Mouse (Mus musculus) CH12.LX (cell line): ENCODE results near the gene Ccdc32. TPM values are rescaled to one million over a fixed set of nuclear protein-coding genes. Genes with fewer than 3 reads are reported as not detected.

Experiments
- DNase-seq: peaks from one replicate; pipeline ENCODE4 v3.0.0-alpha.2; 2013; ENCODE audit errors: extremely low read depth
- H3K27ac ChIP-seq: 2 replicates; pipeline ENCODE4 v1.5.1; 2012; ENCODE audit warnings: low read depth, mild to moderate bottlenecking, control low read depth, moderate library complexity; ENCODE audit not compliant: insufficient read depth
- H3K27me3 ChIP-seq: replicated peaks from 2 replicates; pipeline ENCODE3; 2012; ENCODE audit warnings: inconsistent platforms
- H3K36me3 ChIP-seq, 2 experiments: replicated peaks in 1 of 2; 2 replicates each; pipeline versions ENCODE3 to v1.6.1; 2012; ENCODE audit warnings: inconsistent platforms in 1 of 2, low read length in 1 of 2, mild to moderate bottlenecking in 1 of 2, mixed read lengths in 1 of 2, moderate library complexity in 1 of 2; ENCODE audit not compliant: control insufficient read depth in 1 of 2, insufficient read depth in 1 of 2
- H3K4me1 ChIP-seq, 2 experiments: 2 replicates each; pipeline ENCODE4 v1.6.1; 2012; ENCODE audit warnings: inconsistent platforms in 1 of 2, moderate library complexity in 1 of 2; ENCODE audit not compliant: insufficient read depth in 2 of 2, control insufficient read depth in 1 of 2
- H3K4me2 ChIP-seq: 2 replicates; pipeline ENCODE4 v1.6.1; 2012; ENCODE audit warnings: low read depth, mild to moderate bottlenecking, control low read depth; ENCODE audit not compliant: poor library complexity, insufficient read depth, severe bottlenecking
- H3K4me3 ChIP-seq, 3 experiments: fragments of 150-350 bp in 1 of 3; sonication (generic) in 1 of 3; replicated peaks in 1 of 3; 2 replicates each; pipeline versions ENCODE3 to v1.5.1; 2011 to 2012; ENCODE audit warnings: low read depth in 2 of 3, low read length in 2 of 3, mild to moderate bottlenecking in 2 of 3, moderate library complexity in 2 of 3, control low read depth in 1 of 3, improper control_type of control experiment in 1 of 3, inconsistent platforms in 1 of 3, mixed read lengths in 1 of 3; ENCODE audit not compliant: poor library complexity in 1 of 3
- H3K79me2 ChIP-seq: replicated peaks from 2 replicates; pipeline ENCODE4 v1.6.1; 2012; ENCODE audit warnings: mild to moderate bottlenecking, moderate library complexity; ENCODE audit not compliant: control insufficient read depth, poor library complexity, insufficient read depth, severe bottlenecking; ENCODE audit errors: extremely low read depth
- H3K9ac ChIP-seq: 2 replicates; pipeline ENCODE4 v1.6.1; 2012; ENCODE audit warnings: low read depth, mild to moderate bottlenecking, control low read depth, moderate library complexity; ENCODE audit not compliant: insufficient read depth
- H3K9me3 ChIP-seq: replicated peaks from 2 replicates; pipeline ENCODE3; 2012; ENCODE audit warnings: low read length, inconsistent platforms, mixed read lengths
- CHD2 ChIP-seq: IDR thresholded peaks from 2 replicates; pipeline ENCODE4 v1.6.1; 2011; ENCODE audit warnings: low read length, improper control_type of control experiment
- ELF1 ChIP-seq: IDR thresholded peaks from 2 replicates; pipeline ENCODE4 v1.6.1; 2014; ENCODE audit warnings: low read depth, mild to moderate bottlenecking, inconsistent platforms, low read length, improper control_type of control experiment
- EP300 ChIP-seq: IDR thresholded peaks from 2 replicates; pipeline ENCODE4 v1.6.1; 2011; ENCODE audit warnings: low read length, improper control_type of control experiment
- GABPA ChIP-seq: IDR thresholded peaks from 2 replicates; pipeline ENCODE4 v1.6.1; 2012; ENCODE audit warnings: low read depth, low read length, improper control_type of control experiment, inconsistent platforms; ENCODE audit not compliant: insufficient replicate concordance
- MAFK ChIP-seq: IDR thresholded peaks from 2 replicates; pipeline ENCODE4 v1.6.1; 2011; ENCODE audit warnings: low read length, improper control_type of control experiment; ENCODE audit not compliant: insufficient replicate concordance
- MAX ChIP-seq: IDR thresholded peaks from 2 replicates; pipeline ENCODE4 v1.6.1; 2011; ENCODE audit warnings: low read length, improper control_type of control experiment
- MAZ ChIP-seq: IDR thresholded peaks from 2 replicates; pipeline ENCODE4 v1.6.1; 2012; ENCODE audit warnings: low read depth, mild to moderate bottlenecking, inconsistent platforms, low read length, improper control_type of control experiment, moderate library complexity
- MEF2A ChIP-seq: IDR thresholded peaks from 2 replicates; pipeline ENCODE4 v1.6.1; 2014; ENCODE audit warnings: low read depth, mild to moderate bottlenecking, inconsistent platforms, low read length, improper control_type of control experiment, borderline replicate concordance
- MXI1 ChIP-seq: IDR thresholded peaks from 2 replicates; pipeline ENCODE4 v1.6.1; 2011; ENCODE audit warnings: mild to moderate bottlenecking, low read depth, low read length, improper control_type of control experiment
- MYC ChIP-seq: IDR thresholded peaks from 2 replicates; pipeline ENCODE4 v1.6.1; 2011; ENCODE audit warnings: low read depth, mild to moderate bottlenecking, improper control_type of control experiment, low read length
- NELFE ChIP-seq: IDR thresholded peaks from 2 replicates; pipeline ENCODE4 v1.6.1; 2011; ENCODE audit warnings: low read depth, low read length, improper control_type of control experiment
- PAX5 ChIP-seq: IDR thresholded peaks from 2 replicates; pipeline ENCODE4 v1.6.1; 2012; ENCODE audit warnings: low read length, inconsistent platforms, mixed read lengths
- SMC3 ChIP-seq: IDR thresholded peaks from 2 replicates; pipeline ENCODE4 v1.6.1; 2011; ENCODE audit warnings: low read depth, low read length, improper control_type of control experiment
- USF1 ChIP-seq: IDR thresholded peaks from 2 replicates; pipeline ENCODE4 v1.6.1; 2014; ENCODE audit warnings: low read depth, mild to moderate bottlenecking, inconsistent platforms, low read length, improper control_type of control experiment
- USF2 ChIP-seq: conservative IDR thresholded peaks from 2 replicates; pipeline ENCODE4 v1.6.1; 2011; ENCODE audit warnings: low read depth, low read length, improper control_type of control experiment
- ZC3H11A ChIP-seq: IDR thresholded peaks from 2 replicates; pipeline ENCODE4 v1.6.1; 2012; ENCODE audit warnings: low read depth, mild to moderate bottlenecking, inconsistent platforms, low read length, improper control_type of control experiment
- ZNF384 ChIP-seq: IDR thresholded peaks from 2 replicates; pipeline ENCODE4 v1.6.1; 2012; ENCODE audit warnings: low read depth, low read length, improper control_type of control experiment, inconsistent platforms
- dilution Hi-C: fragments of 300-500 bp; cut with MboI; formaldehyde crosslinking; loops from 2 replicates; pipeline ENCODE4 v1.14.3; 2020; ENCODE audit warnings: low sequenced_read_pairs; ENCODE audit not compliant: extremely low pct_unique_long_range_greater_than_20kb, extremely low pct_ligation_motif_present
- in situ Hi-C: fragments of 300-500 bp; cut with MboI; formaldehyde crosslinking; loops from 3 replicates; pipeline ENCODE4 v1.14.3; 2019; ENCODE audit warnings: low sequenced_read_pairs, low pct_ligation_motif_present, low pct_unique_long_range_greater_than_20kb, mixed read lengths
- polyA plus RNA-seq: library from polyadenylated mRNA; unstranded; fragments of >175 nt; gene quantifications from 2 replicates; pipeline ENCODE4 v1.2.1, GENCODE M21; 2012; ENCODE audit warnings: low read depth; ENCODE audit not compliant: insufficient read length
- total RNA-seq, 2 experiments: library from RNA; depleted of rRNA; stranded (reverse); fragments of 300-350 nt in 1 of 2; fragments of >200 nt in 1 of 2; gene quantifications; 2 replicates each; pipeline ENCODE4 v1.2.3; 2012 to 2014

The Ccdc32 gene
- total and polyA plus RNA-seq, 3 experiments, result 11.5 to 18.3 (median 11.7) TPM

- TF ChIP-seq MEF2A, result no peak
- TF ChIP-seq MAFK, result no peak
- no peak for TF ChIP-seq USF2
- no peak for TF ChIP-seq MAZ
- no peak for TF ChIP-seq NELFE
- peak; percentile 58; the same call in 1 of the 2 replicates for TF ChIP-seq MAX
- peak; percentile 55 for TF ChIP-seq SMC3
- no peak for TF ChIP-seq MXI1
Measured at GRCm38 (mm10) chr2:119024536-119025238, 4.5 kb downstream of the Ccdc32 start (continued).

- Histone ChIP-seq H3K4me1 (peaks cover 5 to 23% of the 10 kb centered on the region in 2 experiments), H3K36me3 (peaks cover 48 to 88% of the 10 kb centered on the region in 2 experiments), H3K27me3 (no peaks in the 10 kb centered on the region), H3K9ac (no peak overlapping the region), H3K27ac (no peak overlapping the region), H3K9me3 (peaks cover 13% of the 10 kb centered on the region), H3K79me2 (no peaks in the 10 kb centered on the region), H3K4me3 (no peak overlapping the region), H3K4me2 (no peak overlapping the region)
- dilution Hi-C loops (no loop called here), in situ Hi-C loops (no loop called here)
- no peak for TF ChIP-seq SMC3
- TF ChIP-seq EP300, result no peak
- TF ChIP-seq ZC3H11A, result no peak
- no peak for TF ChIP-seq MEF2A
- no peak for TF ChIP-seq MAFK
- DNase-seq, result no peak
Measured at GRCm38 (mm10) chr2:119023154-119023660, 6.0 kb downstream of the Ccdc32 start.

- dilution Hi-C loops, result no loop called here
Measured at GRCm38 (mm10) chr2:119019538-119019937, 9.7 kb downstream of the Ccdc32 start.

More at GRCm38 (mm10) chr2:119019538-119019937, 9.7 kb downstream of the Ccdc32 start:
- Histone ChIP-seq H3K36me3 (peaks cover 42 to 68% of the 10 kb centered on the region in 2 experiments), H3K9ac (no peak overlapping the region), H3K4me1 (peaks cover 5 to 24% of the 10 kb centered on the region in 2 experiments; a peak in 3 of 4 replicates), H3K4me3 (no peak overlapping the region), H3K9me3 (peaks cover 17% of the 10 kb centered on the region), H3K79me2 (no peaks in the 10 kb centered on the region), H3K27ac (no peak overlapping the region), H3K4me2 (no peak overlapping the region), H3K27me3 (no peaks in the 10 kb centered on the region)
- in situ Hi-C loops, result no loop called here
- TF ChIP-seq USF1 (no peak), ZNF384 (no peak), MXI1 (no peak), ELF1 (no peak), MAX (no peak), NELFE (no peak), MYC (no peak), CHD2 (no peak), GABPA (no peak), PAX5 (no peak)
- DNase-seq, result no peak
